Mouse (Mus musculus) spleen, adult 12 weeks (tissue): Measurements from ENCODE around the gene H2-Eb1.

Source experiments
- DNase-seq: peaks from one replicate; pipeline ENCODE4 v3.0.0; 2022; ENCODE audit warnings: low spot score

The H2-Eb1 gene

DNA sequence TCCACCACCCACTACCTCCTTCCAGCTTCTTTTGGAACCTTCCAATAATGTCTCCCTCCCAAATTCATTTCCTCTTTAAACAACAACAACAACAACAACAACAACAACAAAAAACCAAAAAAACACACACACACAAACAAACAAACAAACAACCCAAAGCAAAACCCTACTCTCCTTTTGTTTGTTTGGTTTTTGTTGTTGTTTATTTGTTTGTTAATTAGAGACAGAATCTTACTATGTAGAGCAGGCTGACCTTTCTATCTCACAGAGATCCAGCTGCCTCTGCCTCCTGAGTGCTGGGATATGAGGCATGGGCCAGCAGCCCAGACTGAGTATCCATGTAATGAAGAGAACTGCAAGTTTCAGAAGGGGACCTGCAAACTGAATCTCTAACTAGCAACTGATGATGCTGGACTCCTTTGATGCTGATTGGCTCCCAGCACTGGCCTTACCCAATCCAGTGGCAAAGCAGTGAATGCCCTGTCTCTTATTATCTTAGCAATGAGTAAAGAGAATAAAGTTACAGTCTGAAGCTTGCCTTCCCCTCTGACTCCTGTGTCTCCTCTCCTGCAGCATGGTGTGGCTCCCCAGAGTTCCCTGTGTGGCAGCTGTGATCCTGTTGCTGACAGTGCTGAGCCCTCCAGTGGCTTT, at the start of gene H2-Eb1:
TSS of gene H2-Eb1 (plus strand) at position 488 of the 651 bp plus-strand sequence.
- peak; percentile 75 for DNase-seq

DNA sequence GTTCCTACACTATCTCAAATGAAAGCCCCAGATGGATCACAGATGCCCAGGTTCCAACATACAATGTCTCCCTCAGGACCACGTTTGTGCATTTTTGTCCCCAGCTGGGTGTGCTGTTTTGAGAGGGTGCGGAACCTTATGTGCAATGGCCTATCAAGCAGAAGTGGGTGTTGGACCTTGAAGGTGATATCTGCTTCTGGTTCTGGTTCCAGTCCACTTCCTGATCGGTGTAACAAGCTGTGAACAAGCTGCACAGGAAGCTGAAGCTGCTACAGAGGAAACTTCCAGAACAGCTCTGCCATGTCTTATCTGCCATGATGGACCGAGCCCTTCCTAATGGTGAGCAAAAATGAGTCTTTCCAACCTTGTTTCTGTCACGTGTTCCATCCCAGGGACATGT, 49.2 kb upstream of the H2-Eb1 start:
- no peak for DNase-seq

GRCm38 (mm10) chr17:34257594-34258375, 47.9 kb upstream of the H2-Eb1 start, which contains the start of gene H2-Ab1:
Gene H2-Ab1 (plus strand): TSS chr17:34257689.
- DNase-seq: peak; percentile 77

DNA sequence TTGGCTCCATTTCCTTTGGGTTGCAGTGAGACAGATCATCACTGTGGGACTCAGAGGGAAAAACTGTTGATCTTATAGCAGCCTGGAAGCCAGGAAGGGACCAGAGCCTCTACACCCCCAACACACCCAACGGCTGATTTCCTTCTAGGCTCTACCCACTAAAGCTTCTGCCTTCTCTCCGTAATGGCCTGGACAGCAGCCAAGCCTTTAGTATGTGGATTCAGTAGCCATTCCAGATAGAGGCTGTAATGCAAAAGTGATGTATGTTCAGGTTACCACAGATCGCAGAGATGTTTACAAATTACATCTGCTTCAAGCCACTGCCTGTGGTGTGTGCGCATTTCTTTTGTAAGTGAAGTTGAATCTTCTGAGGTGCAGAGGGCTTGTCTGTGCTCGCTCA, 45.1 kb upstream of the H2-Eb1 start:
- DNase-seq: no peak

GRCm38 (mm10) chr17:34261502-34261901, 44.2 kb upstream of the H2-Eb1 start:
- DNase-seq: peak; percentile 64

DNA sequence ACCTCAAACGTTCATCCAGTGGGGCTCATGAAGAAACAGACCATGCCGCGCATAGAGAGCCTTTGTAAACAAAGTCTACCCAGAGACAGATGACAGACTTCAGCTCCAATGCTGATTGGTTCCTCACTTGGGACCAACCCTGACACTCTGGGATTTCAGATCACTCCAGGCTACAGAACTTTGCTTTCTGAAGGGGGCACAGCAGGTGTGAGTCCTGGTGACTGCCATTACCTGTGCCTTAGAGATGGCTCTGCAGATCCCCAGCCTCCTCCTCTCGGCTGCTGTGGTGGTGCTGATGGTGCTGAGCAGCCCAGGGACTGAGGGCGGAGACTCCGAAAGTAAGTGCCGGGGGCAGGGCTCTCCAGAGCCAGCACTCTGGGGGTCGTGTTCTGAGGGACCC, 42.6 kb upstream of the H2-Eb1 start:
- DNase-seq: peak; percentile 74

DNA sequence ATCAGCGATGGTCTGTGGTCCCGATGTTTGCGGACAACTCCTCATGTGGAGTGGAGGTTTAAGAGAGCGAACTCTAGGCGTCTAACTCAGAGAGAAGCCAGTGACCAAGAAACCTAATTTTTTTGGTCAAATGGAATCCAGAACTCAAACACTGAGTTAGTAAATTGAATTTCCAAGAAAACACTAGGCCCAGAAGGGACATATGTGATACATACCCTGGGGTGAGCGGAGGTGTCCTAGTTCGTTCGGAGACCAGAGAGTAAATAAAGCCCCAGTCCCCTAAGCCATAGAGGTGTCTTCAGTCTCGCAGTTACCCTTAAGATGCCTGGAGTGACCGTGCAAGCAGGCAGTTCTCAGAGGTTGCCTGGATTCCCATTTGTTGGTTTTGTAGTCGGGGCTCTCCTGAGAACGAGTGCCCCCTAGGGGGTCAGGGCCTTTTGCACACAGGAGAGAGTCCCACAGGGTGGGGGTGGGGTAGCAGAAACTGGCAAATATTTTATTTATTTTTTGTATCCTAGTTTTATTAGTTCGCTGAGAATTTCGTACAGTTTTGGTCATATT, 41.8 kb upstream of the H2-Eb1 start:
- DNase-seq: peak; percentile 61

GRCm38 (mm10) chr17:34264452-34265351, 41.0 kb upstream of the H2-Eb1 start:
- no peak for DNase-seq

DNA sequence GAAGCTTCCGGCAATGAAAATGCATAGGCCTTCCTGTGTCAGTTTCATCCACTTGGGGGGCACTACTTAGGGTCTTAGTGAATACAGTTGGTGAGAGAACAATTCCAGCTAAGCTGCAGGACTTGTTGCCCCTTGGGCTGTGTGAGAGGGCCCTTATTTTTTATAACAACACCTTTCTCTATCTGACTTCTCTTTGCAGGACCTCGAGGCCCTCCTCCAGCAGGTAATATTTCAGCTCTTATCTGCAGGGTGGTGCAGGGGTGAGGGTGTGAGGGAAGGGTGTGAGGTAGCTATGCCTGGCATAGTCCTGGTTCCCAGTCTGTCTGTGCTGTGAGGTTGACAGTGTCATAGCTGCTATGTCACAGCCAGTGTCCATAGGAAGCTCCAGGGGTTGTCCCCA, 37.4 kb upstream of the H2-Eb1 start:
- no peak for DNase-seq

DNA sequence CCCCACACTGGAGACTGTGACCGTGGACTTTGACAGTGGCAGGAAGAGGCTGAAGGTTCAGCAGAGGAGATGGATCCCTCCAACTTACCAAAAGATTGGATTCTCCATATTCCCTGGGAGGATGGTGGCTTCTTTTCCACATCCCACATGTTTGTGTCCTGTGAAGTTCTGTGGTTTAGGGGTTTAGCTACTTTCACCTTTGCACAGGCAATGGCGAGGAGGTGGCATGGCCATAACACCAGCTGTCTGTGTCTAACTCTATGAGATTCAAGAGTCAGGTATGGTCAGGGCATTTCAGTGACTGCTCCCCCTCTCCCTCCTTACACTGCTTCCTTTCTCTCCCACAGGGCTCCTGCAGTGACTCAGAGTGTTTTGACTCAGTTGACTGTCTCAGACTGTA, 36.9 kb upstream of the H2-Eb1 start:
- no peak for DNase-seq

DNA sequence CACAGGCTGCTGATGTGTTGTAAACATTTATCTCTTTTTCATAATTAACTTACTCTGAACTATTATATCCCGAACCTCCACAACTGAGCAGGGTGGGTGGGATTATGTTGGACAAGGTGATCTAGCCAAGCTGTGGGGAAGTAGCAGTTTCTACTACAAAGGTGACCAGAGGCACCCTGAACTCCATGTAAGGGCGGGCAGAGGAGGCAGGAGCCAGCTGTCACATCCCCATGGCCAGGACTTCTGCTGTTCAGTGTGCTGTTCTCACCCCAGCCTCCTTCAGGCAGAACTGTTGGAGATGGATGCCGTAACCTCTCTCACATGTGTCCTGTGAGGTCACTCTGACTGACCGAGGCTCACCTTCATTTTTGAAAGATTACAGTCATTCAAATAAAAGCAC, 35.9 kb upstream of the H2-Eb1 start:
- DNase-seq: no peak

DNA sequence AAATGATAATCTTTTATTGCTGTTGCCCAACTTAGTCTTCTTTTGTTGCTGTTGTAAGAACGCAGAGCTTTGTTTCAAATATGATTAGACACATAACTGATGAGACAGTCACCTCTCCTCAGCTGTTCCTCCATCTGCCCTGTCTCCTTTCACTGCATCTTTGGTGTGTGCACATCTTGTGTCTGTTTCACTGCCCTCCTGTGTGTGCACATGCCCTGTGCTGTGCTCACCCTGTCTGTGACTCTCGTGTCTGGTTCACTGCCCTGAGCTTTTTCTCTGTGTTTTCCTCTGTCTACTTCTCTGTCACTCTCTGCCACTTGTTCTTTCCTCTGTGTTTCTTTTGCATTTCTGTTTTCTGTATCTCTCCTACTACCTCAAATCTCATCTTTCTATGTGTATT, 35.4 kb upstream of the H2-Eb1 start:
- DNase-seq: no peak

GRCm38 (mm10) chr17:34270940-34271339, 34.7 kb upstream of the H2-Eb1 start:
- DNase-seq: no peak

GRCm38 (mm10) chr17:34272102-34272501, 33.6 kb upstream of the H2-Eb1 start:
- DNase-seq: no peak

GRCm38 (mm10) chr17:34280499-34281038, 25.1 kb upstream of the H2-Eb1 start:
- no peak for DNase-seq

DNA sequence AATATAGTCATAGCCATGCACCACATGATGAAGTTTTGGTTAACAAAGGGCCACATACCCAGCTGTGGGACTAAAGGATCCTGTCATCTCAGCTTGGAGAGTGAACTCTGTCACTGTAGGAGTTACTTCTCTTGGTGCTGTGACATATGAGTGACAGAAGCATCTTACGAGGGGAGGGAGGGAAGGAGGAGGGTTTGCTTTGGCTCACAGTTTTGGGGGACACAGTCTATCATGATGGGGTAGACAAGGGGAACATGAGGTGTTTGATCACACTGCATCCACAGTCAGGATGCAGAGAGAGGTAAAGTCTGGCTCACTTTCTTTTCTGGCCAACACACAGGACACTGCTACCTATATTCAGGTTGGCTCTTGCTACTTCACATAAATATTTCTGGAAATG, 23.8 kb upstream of the H2-Eb1 start:
- DNase-seq: no peak

GRCm38 (mm10) chr17:34285371-34285770, 20.3 kb upstream of the H2-Eb1 start:
- no peak for DNase-seq

DNA sequence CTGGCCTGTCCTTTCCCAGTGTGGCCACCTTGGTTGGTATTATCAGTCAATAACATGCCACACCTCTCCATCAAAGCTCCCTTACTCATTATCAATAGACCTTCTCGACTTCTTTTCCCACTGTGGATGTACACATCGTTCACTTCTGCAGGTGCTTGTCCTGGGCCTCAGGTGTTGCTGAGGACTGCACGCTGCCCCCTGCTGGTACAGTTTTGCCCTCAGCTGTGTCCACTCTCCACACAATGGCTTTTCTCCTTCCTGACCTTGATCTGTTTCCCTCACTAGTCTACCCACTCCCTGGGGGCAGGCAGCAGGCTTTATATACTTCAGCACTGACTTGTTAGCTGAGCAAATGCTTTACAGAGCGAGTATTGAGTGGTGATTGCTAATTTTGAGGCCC, 19.8 kb upstream of the H2-Eb1 start:
- no peak for DNase-seq

GRCm38 (mm10) chr17:34286501-34286900, 19.2 kb upstream of the H2-Eb1 start:
- no peak for DNase-seq

DNA sequence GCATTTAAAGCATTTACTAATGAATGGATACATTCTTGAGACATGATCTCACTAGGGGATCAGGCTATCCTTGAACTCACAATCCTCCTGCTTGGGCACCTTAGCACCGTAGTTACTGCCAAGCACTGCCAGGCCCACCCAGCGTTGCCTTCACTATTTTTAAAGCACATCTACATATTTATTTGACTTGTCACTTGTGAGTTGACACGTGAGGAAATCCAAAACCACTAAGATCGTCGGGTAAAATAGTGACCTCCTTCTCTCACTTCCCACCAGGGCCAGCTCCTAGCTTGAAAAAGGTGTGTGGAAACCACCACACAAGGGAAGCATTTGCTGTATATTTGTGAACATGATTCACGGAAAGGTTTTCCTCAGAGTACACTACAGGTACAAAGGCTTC, 18.7 kb upstream of the H2-Eb1 start:
- no peak for DNase-seq

GRCm38 (mm10) chr17:34287648-34288047, 18.0 kb upstream of the H2-Eb1 start, which contains the start of gene H2-Aa:
Gene H2-Aa (minus strand): TSS chr17:34287823.
- peak; percentile 71 for DNase-seq

DNA sequence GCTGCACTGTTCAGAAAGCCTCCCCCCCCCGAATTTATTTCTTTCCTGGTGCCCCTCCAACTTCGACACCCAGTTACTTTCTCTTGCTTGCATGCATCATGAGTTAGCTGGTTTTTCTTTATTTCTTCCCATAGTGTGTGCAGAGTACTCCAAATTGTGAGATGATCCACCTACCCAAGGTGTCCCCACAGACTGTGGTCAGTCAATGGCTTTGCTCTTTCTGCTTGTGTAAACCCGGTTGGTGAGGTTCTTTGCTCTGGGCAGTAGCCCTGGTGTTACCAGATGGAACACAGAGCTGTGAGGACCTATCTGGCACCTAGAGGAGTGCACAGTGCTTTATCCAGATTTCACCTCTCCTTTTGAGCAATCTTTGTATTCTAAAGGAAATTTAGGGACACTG, 17.5 kb upstream of the H2-Eb1 start:
- DNase-seq: no peak
